Mouse (Mus musculus): ENCODE results near the gene Gm28035.

DNA sequence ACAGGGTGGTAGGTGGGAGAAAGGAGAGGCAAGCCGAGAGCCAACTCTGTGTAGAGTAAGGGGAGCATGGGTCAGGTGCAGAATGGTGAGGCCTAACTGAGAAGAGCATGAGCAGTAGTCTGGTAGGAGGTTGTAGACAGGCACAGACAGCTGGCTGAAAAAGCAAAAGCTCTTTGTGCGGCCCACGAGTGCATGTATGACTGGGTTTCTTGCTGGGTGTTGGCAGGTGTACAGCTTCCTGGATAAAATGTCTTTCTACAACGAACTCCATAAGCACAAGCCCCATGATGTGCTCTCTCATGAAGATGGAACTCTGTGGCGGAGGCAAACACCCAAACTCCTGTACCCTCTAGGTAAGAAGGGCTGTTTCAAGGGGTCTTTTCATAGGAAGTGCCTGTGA, 76.6 kb downstream of the Gm28035 start:
- no peak for TF ChIP-seq CTCF (conservative IDR thresholded peaks at IDR 0.05 in 1 of 2, IDR thresholded peaks at IDR 0.05 in 1 of 2; ENCODE audit: low read depth in 2 of 2, low read length in 2 of 2)
- TF ChIP-seq CHD1 (IDR thresholded peaks at IDR 0.05; ENCODE audit: low read depth, low read length) = no peak
- TF ChIP-seq MAFK (IDR thresholded peaks at IDR 0.05; ENCODE audit: insufficient replicate concordance, low read length) = no peak
- TF ChIP-seq EP300 (IDR thresholded peaks at IDR 0.05; ENCODE audit: low read length) = no peak
- TF ChIP-seq USF2 (conservative IDR thresholded peaks at IDR 0.05; ENCODE audit: low read depth, low read length) = no peak
- TF ChIP-seq KAT2A (IDR thresholded peaks at IDR 0.05; ENCODE audit: insufficient replicate concordance, low read length) = no peak
- no peak for TF ChIP-seq CHD2 (IDR thresholded peaks at IDR 0.05; ENCODE audit: low read length)
- TF ChIP-seq TCF12 (IDR thresholded peaks at IDR 0.05; ENCODE audit: low read depth, low read length) = no peak
- TF ChIP-seq TBP (conservative IDR thresholded peaks at IDR 0.05; ENCODE audit: low read depth, low read length) = no peak
